Mouse (Mus musculus) myocyte (in vitro differentiated cells): Measurements from ENCODE around the gene Plekhh3. TPM values are rescaled to one million over a fixed set of nuclear protein-coding genes. Genes with fewer than 3 reads are reported as not detected.

Experiments
- H3K27me3 ChIP-seq: one replicate; pipeline ENCODE4 v1.6.1; 2011; ENCODE audit not compliant: control insufficient read depth, insufficient read depth, insufficient read length
- H3K36me3 ChIP-seq: one replicate; pipeline ENCODE4 v1.6.1; 2011; ENCODE audit not compliant: control insufficient read depth, insufficient read depth
- H3K4me2 ChIP-seq: one replicate; pipeline ENCODE4 v1.6.1; 2011; ENCODE audit warnings: low read depth, control low read depth
- H3K4me3 ChIP-seq: one replicate; pipeline ENCODE4 v1.5.1; 2011; ENCODE audit warnings: mild to moderate bottlenecking, control low read depth, moderate library complexity
- H3K79me2 ChIP-seq: one replicate; pipeline ENCODE4 v1.6.1; 2011; ENCODE audit not compliant: control insufficient read depth, insufficient read depth
- H3ac ChIP-seq: one replicate; pipeline ENCODE4 v1.6.1; 2011; ENCODE audit not compliant: control insufficient read depth, insufficient read length
- CEBPB ChIP-seq: IDR thresholded peaks from 2 replicates; pipeline ENCODE4 v1.6.1; 2011; ENCODE audit warnings: mild to moderate bottlenecking, moderate library complexity; ENCODE audit not compliant: poor library complexity, insufficient read depth, severe bottlenecking
- E2F4 ChIP-seq: IDR thresholded peaks from one replicate; pipeline ENCODE4 v1.6.1; 2011; ENCODE audit warnings: mild to moderate bottlenecking, control low read depth, moderate library complexity; ENCODE audit not compliant: insufficient read depth
- MAX ChIP-seq: IDR thresholded peaks from one replicate; pipeline ENCODE4 v1.6.1; 2011; ENCODE audit warnings: low read depth, mild to moderate bottlenecking, control low read depth
- MYOD1 ChIP-seq, 3 experiments: IDR thresholded peaks; one replicate each; pipeline ENCODE4 v1.6.1; 2011; ENCODE audit warnings: control low read depth in 2 of 3, low read depth in 2 of 3, mild to moderate bottlenecking in 2 of 3, moderate library complexity in 1 of 3; ENCODE audit not compliant: insufficient read length in 2 of 3, control insufficient read depth in 1 of 3
- MYOG ChIP-seq, 3 experiments: IDR thresholded peaks; one replicate each; pipeline ENCODE4 v1.6.1; 2011; ENCODE audit warnings: control low read depth in 2 of 3, low read depth in 2 of 3, mild to moderate bottlenecking in 2 of 3; ENCODE audit not compliant: insufficient read length in 2 of 3, control insufficient read depth in 1 of 3, insufficient read depth in 1 of 3
- POLR2A ChIP-seq: IDR thresholded peaks from one replicate; pipeline ENCODE4 v1.6.1; 2011; ENCODE audit warnings: low read depth, mild to moderate bottlenecking, control low read depth, moderate library complexity; ENCODE audit not compliant: insufficient read length
- POLR2AphosphoS2 ChIP-seq: IDR thresholded peaks from one replicate; pipeline ENCODE4 v1.6.1; 2011; ENCODE audit warnings: low read depth, control low read depth; ENCODE audit not compliant: insufficient read length
- REST ChIP-seq: IDR thresholded peaks from one replicate; pipeline ENCODE4 v1.6.1; 2011; ENCODE audit warnings: mild to moderate bottlenecking, control low read depth, moderate library complexity; ENCODE audit not compliant: insufficient read depth, insufficient read length
- SRF ChIP-seq: IDR thresholded peaks from one replicate; pipeline ENCODE4 v1.6.1; 2011; ENCODE audit warnings: low read depth; ENCODE audit not compliant: control insufficient read depth, insufficient read length
- TCF12 ChIP-seq: IDR thresholded peaks from one replicate; pipeline ENCODE4 v1.6.1; 2011; ENCODE audit warnings: mild to moderate bottlenecking, control low read depth; ENCODE audit not compliant: poor library complexity, insufficient read depth, severe bottlenecking
- TCF3 ChIP-seq: IDR thresholded peaks from one replicate; pipeline ENCODE4 v1.6.1; 2011; ENCODE audit warnings: low read depth, control low read depth; ENCODE audit not compliant: insufficient read length
- USF1 ChIP-seq: IDR thresholded peaks from one replicate; pipeline ENCODE4 v1.6.1; 2011; ENCODE audit warnings: low read depth, mild to moderate bottlenecking, control low read depth, moderate library complexity
- polyA plus RNA-seq: library from polyadenylated mRNA; unstranded; fragments of >200 nt; fragmentation: generic; extraction: Trizol; gene quantifications from one replicate; pipeline ENCODE4 v1.2.1, GENCODE M21; 2012; ENCODE audit warnings: missing spikeins

Gene Plekhh3
- polyA plus RNA-seq, 1 experiment: 53.6 TPM

- TF ChIP-seq MAX (no peak), CEBPB (no peak), MYOG (IDR thresholded peaks at IDR 0.05; ENCODE audit: control insufficient read depth in 1 of 3, insufficient read depth in 1 of 3, insufficient read length in 2 of 3, low read depth in 2 of 3) (no peak), SRF (no peak), TCF12 (no peak), E2F4 (no peak), MYOD1 (IDR thresholded peaks at IDR 0.05; ENCODE audit: control insufficient read depth in 1 of 3, insufficient read length in 2 of 3, low read depth in 2 of 3) (no peak), POLR2AphosphoS2 (no peak), REST (no peak), USF1 (no peak), TCF3 (no peak), POLR2A (no peak)
- Histone ChIP-seq H3ac (no peak overlapping the region), H3K27me3 (no peaks in the 10 kb centered on the region), H3K79me2 (peaks cover 16% of the 10 kb centered on the region), H3K4me3 (no peak overlapping the region), H3K36me3 (peaks cover 31% of the 10 kb centered on the region), H3K4me2 (no peak overlapping the region)
These were observed 6.2 kb downstream of the Plekhh3 start for GRCm38 (mm10) chr11:101164677-101165580.

GRCm38 (mm10) chr11:101164351-101164665 is 6.8 kb downstream of the Plekhh3 start:
- Histone ChIP-seq H3ac (no peak overlapping the region), H3K79me2 (peaks cover 10% of the 10 kb centered on the region), H3K36me3 (peaks cover 31% of the 10 kb centered on the region), H3K27me3 (no peaks in the 10 kb centered on the region), H3K4me3 (no peak overlapping the region), H3K4me2 (no peak overlapping the region)
- TF ChIP-seq E2F4 (no peak), TCF3 (no peak), REST (no peak), MYOD1 (IDR thresholded peaks at IDR 0.05; ENCODE audit: control insufficient read depth in 1 of 3, insufficient read length in 2 of 3, low read depth in 2 of 3) (no peak), MYOG (IDR thresholded peaks at IDR 0.05; ENCODE audit: control insufficient read depth in 1 of 3, insufficient read depth in 1 of 3, insufficient read length in 2 of 3, low read depth in 2 of 3) (no peak), SRF (no peak), POLR2A (no peak), POLR2AphosphoS2 (no peak), USF1 (no peak), MAX (no peak), CEBPB (no peak), TCF12 (no peak)

- Histone ChIP-seq H3K79me2 (peaks cover 4% of the 10 kb centered on the region), H3K36me3 (peaks cover 31% of the 10 kb centered on the region), H3K27me3 (no peaks in the 10 kb centered on the region), H3K4me3 (no peak overlapping the region), H3ac (no peak overlapping the region), H3K4me2 (peak overlapping the region; percentile 67)
- TF ChIP-seq MYOD1 (IDR thresholded peaks at IDR 0.05; ENCODE audit: control insufficient read depth in 1 of 3, insufficient read length in 2 of 3, low read depth in 2 of 3) (no peak), TCF12 (no peak), REST (no peak), MAX (no peak), SRF (no peak), POLR2AphosphoS2 (no peak), POLR2A (no peak), USF1 (no peak), E2F4 (no peak), MYOG (IDR thresholded peaks at IDR 0.05; ENCODE audit: control insufficient read depth in 1 of 3, insufficient read depth in 1 of 3, insufficient read length in 2 of 3, low read depth in 2 of 3) (no peak), CEBPB (no peak), TCF3 (no peak)
These were observed 7.4 kb downstream of the Plekhh3 start for GRCm38 (mm10) chr11:101163476-101164350.

- no peak for TF ChIP-seq E2F4
- peak; percentile 26 to 51 (median 38) for TF ChIP-seq MYOD1 (IDR thresholded peaks at IDR 0.05; ENCODE audit: control insufficient read depth in 1 of 3, insufficient read length in 2 of 3, low read depth in 2 of 3)
- no peak for TF ChIP-seq USF1
- TF ChIP-seq MAX: no peak
- TF ChIP-seq TCF3: no peak
- TF ChIP-seq CEBPB: no peak
- no peak for TF ChIP-seq REST
- no peak for TF ChIP-seq POLR2A
- no peak for TF ChIP-seq SRF
- no peak for TF ChIP-seq POLR2AphosphoS2
- peak in 2 of 3 experiments; percentile 46 to 55 for TF ChIP-seq MYOG (IDR thresholded peaks at IDR 0.05; ENCODE audit: control insufficient read depth in 1 of 3, insufficient read depth in 1 of 3, insufficient read length in 2 of 3, low read depth in 2 of 3)
- no peak for TF ChIP-seq TCF12
- Histone ChIP-seq H3ac (no peak overlapping the region), H3K36me3 (peaks cover 29% of the 10 kb centered on the region), H3K4me3 (no peak overlapping the region), H3K4me2 (peak overlapping the region; percentile 67), H3K27me3 (no peaks in the 10 kb centered on the region), H3K79me2 (no peaks in the 10 kb centered on the region)
These were observed 8.4 kb downstream of the Plekhh3 start for GRCm38 (mm10) chr11:101162772-101163171.
